Mouse (Mus musculus): ENCODE measurements around the gene Clstn3. TPM values are rescaled to one million over a fixed set of nuclear protein-coding genes. Genes with fewer than 3 reads are reported as not detected.
"Not testable (repeated sequence)": the region's sequence is repeated elsewhere in the genome, so short reads cannot be mapped to it uniquely, and the experiment has no call there.

Gene Clstn3
- polyA plus RNA-seq (2015; fragmentation: Nextera tagmentation; extraction: Ambion mirVana), result 4.7 and 5.4 TPM in 2 replicates

- no peaks in the 10 kb centered on the region for H3K27me3 ChIP-seq (replicated peaks)
- no peaks in the 10 kb centered on the region for H3K9me3 ChIP-seq
- 0 out of 2 replicates have a peak, but pooled peaks cover 6% of the 10 kb centered on the region for H3K4me1 ChIP-seq (replicated peaks)
- peak within 1 kb of the TSS; percentile 29 for H3K9ac ChIP-seq
- H3K4me2 ChIP-seq (replicated peaks), result peak within 1 kb of the TSS; percentile 88
- H3K36me3 ChIP-seq, result no peaks in the 10 kb centered on the region
- no peak within 1 kb of the TSS for H3K27ac ChIP-seq
- peak within 1 kb of the TSS; percentile 40 for H3K4me3 ChIP-seq (replicated peaks)
- WGBS, result 7% methylated on average over 27 of the region's 27 CpGs
- peak; percentile 96 for ATAC-seq
Observed at GRCm38 (mm10) chr6:124464305-124465271, at the start of gene Clstn3. Gene Clstn3 (minus strand): TSS chr6:124464794.

- Histone ChIP-seq H3K27me3 (replicated peaks) (no peaks in the 10 kb centered on the region), H3K36me3 (no peaks in the 10 kb centered on the region), H3K4me2 (replicated peaks) (peak within 1 kb of the TSS; percentile 54), H3K4me1 (replicated peaks) (peaks cover 2% of the 10 kb centered on the region; the same call in 1 of the 2 replicates), H3K4me3 (replicated peaks) (0 out of 2 replicates have a peak within 1 kb of the TSS, but pooled peaks have one; percentile 19), H3K9ac (no peak within 1 kb of the TSS), H3K9me3 (no peaks in the 10 kb centered on the region), H3K27ac (no peak within 1 kb of the TSS)
- ATAC-seq, result peak; percentile 24; the same call in 1 of the 2 replicates
- WGBS, result 6% methylated on average over 6 of the region's 6 CpGs
Observed at GRCm38 (mm10) chr6:124512355-124512836, 47.8 kb upstream of the Clstn3 start, which contains the start of gene C1ra. Gene C1ra (plus strand): TSS chr6:124512405.

DNA sequence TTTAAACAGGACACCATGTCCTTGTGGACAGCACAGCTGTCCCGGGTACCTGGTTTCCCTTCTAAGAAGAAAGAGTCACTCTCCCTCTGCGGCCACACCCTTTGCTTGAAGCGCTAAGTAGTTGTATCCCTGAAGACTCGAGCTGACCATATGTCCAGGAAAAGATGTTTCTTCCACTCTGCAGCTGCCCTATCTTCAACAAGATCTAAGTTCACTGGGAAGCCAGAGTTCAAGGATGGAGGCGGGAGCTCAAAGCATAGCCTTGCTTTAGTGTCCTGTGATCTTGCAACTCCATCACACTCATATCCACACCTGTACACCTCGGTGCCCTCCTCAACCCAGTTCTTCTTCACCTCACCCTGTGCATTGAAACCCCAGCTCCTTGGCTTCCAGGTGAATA lies 47.3 kb upstream of the Clstn3 start:
- H3K9me3 ChIP-seq, result no peaks in the 10 kb centered on the region
- 63% methylated on average over 6 of the region's 6 CpGs for WGBS
- ATAC-seq, result peak; percentile 37; the same call in 1 of the 2 replicates

GRCm38 (mm10) chr6:124509192-124509591 lies 44.6 kb upstream of the Clstn3 start:
- not testable (repeated sequence) for H3K9ac ChIP-seq; H3K36me3 ChIP-seq; H3K4me1 ChIP-seq (replicated peaks); H3K9me3 ChIP-seq; H3K27ac ChIP-seq; H3K4me2 ChIP-seq (replicated peaks); H3K27me3 ChIP-seq (replicated peaks); H3K4me3 ChIP-seq (replicated peaks); ATAC-seq
- 80% methylated on average over 5 of the region's 5 CpGs for WGBS

More for the DNA sequence above, 47.3 kb upstream of the Clstn3 start:
- H3K9ac ChIP-seq, result no peak overlapping the region
- H3K27me3 ChIP-seq (replicated peaks), result no peaks in the 10 kb centered on the region
- no peak overlapping the region for H3K27ac ChIP-seq
- peaks cover 2% of the 10 kb centered on the region; the same call in 1 of the 2 replicates for H3K4me1 ChIP-seq (replicated peaks)
- no peaks in the 10 kb centered on the region for H3K36me3 ChIP-seq
- H3K4me3 ChIP-seq (replicated peaks), result no peak overlapping the region
- H3K4me2 ChIP-seq (replicated peaks), result no peak overlapping the region

- Histone ChIP-seq H3K27me3 (replicated peaks) (no peaks in the 10 kb centered on the region), H3K4me2 (replicated peaks) (no peak overlapping the region), H3K4me3 (replicated peaks) (no peak overlapping the region), H3K4me1 (replicated peaks) (peaks cover 6% of the 10 kb centered on the region; the same call in 1 of the 2 replicates), H3K36me3 (no peaks in the 10 kb centered on the region), H3K27ac (no peak overlapping the region), H3K9me3 (no peaks in the 10 kb centered on the region), H3K9ac (no peak overlapping the region)
- no peak for ATAC-seq
- WGBS, result 76% methylated on average over 10 of the region's 10 CpGs
Observed at GRCm38 (mm10) chr6:124508292-124508691, 43.7 kb upstream of the Clstn3 start.

DNA sequence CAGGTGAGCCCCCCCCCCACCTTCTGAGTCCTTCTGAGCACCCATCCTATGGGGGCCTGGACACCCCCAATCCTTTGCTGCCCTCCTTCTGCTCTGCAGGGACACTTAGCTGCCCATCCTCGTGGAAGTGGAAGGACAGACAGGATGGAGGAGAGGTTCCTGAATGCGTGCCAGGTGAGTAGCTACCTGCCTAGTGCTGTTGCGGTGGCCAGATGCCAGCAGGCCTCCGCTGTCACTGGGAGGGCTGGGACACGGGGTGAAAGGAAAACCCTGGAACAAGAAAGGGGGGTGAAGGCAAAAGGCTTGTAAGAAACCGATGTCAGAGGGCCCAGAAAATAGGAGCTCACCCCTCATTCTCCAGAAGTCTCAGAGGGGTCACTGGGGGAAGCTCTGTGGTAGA lies 42.4 kb upstream of the Clstn3 start:
- Histone ChIP-seq H3K4me3 (replicated peaks) (no peak overlapping the region), H3K9ac (no peak overlapping the region), H3K27me3 (replicated peaks) (no peaks in the 10 kb centered on the region), H3K4me2 (replicated peaks) (no peak overlapping the region), H3K27ac (no peak overlapping the region), H3K4me1 (replicated peaks) (0 out of 2 replicates have a peak, but pooled peaks cover 4% of the 10 kb centered on the region), H3K9me3 (no peaks in the 10 kb centered on the region), H3K36me3 (no peaks in the 10 kb centered on the region)
- WGBS, result 83% methylated on average over 6 of the region's 6 CpGs
- ATAC-seq, result no peak

DNA sequence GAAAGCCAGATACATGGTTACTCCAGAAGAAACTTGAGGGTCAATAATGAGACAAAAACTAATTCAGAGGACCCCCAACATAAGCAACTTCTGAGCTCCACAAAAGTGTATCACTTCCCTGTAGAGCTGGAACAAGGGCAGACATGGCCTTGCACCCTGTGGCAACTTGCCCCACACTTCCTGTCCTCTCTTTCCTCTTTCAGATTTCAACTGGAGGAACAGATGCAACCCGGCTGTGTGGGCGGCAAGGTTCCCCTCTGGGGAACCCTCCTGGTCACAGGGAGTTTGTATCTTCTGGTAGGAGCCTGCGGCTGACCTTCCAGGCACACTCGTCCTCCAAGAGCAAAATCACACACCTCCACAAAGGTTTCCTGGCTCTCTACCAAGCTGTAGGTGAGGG lies 40.4 kb upstream of the Clstn3 start:
- H3K4me3 ChIP-seq (replicated peaks), result no peak overlapping the region
- no peak overlapping the region for H3K4me2 ChIP-seq (replicated peaks)
- ATAC-seq, result no peak
- no peaks in the 10 kb centered on the region for H3K27me3 ChIP-seq (replicated peaks)
- 0 out of 2 replicates have a peak, but pooled peaks cover 4% of the 10 kb centered on the region for H3K4me1 ChIP-seq (replicated peaks)
- 71% methylated on average over 4 of the region's 4 CpGs for WGBS
- no peak overlapping the region for H3K9ac ChIP-seq
- no peak overlapping the region for H3K27ac ChIP-seq
- no peaks in the 10 kb centered on the region for H3K36me3 ChIP-seq
- H3K9me3 ChIP-seq, result no peaks in the 10 kb centered on the region

GRCm38 (mm10) chr6:124502021-124502420 lies 37.4 kb upstream of the Clstn3 start:
- Histone ChIP-seq H3K9me3 (no peaks in the 10 kb centered on the region), H3K27me3 (replicated peaks) (no peaks in the 10 kb centered on the region), H3K4me3 (replicated peaks) (no peak overlapping the region), H3K4me2 (replicated peaks) (no peak overlapping the region), H3K4me1 (replicated peaks) (0 out of 2 replicates have a peak, but pooled peaks cover 4% of the 10 kb centered on the region), H3K27ac (no peak overlapping the region), H3K9ac (no peak overlapping the region), H3K36me3 (no peaks in the 10 kb centered on the region)
- no peak for ATAC-seq
- 83% methylated on average over 5 of the region's 5 CpGs for WGBS

DNA sequence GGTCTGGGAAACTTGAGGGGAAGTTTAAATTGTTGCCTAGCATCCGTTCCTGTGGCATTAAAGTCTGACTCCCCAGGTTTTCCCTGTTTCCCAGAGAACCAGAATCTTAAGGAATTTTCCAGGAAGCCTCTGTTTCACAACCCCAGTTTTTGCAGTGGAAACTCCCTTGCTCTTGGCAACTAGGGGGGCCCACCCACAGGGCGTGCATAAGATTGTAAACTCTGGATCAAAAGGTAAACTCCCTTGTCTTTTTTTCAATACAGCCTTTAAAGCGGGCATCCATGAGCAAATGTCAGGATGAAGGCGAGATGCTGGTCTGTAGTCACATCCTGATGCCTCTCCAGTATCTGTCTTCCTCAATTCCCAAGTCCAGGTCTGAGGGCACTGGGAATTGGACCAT lies 36.9 kb upstream of the Clstn3 start:
- Histone ChIP-seq H3K4me1 (replicated peaks) (0 out of 2 replicates have a peak, but pooled peaks cover 4% of the 10 kb centered on the region), H3K9ac (no peak overlapping the region), H3K27me3 (replicated peaks) (no peaks in the 10 kb centered on the region), H3K9me3 (no peaks in the 10 kb centered on the region), H3K27ac (no peak overlapping the region), H3K4me2 (replicated peaks) (no peak overlapping the region), H3K36me3 (no peaks in the 10 kb centered on the region), H3K4me3 (replicated peaks) (no peak overlapping the region)
- no peak for ATAC-seq
- 66% methylated on average over 4 of the region's 4 CpGs for WGBS

GRCm38 (mm10) chr6:124499914-124500566 lies 35.4 kb upstream of the Clstn3 start:
- 43% methylated on average over 10 of the region's 10 CpGs for WGBS
- Histone ChIP-seq H3K4me3 (replicated peaks) (no peak overlapping the region), H3K36me3 (no peaks in the 10 kb centered on the region), H3K27me3 (replicated peaks) (no peaks in the 10 kb centered on the region), H3K4me1 (replicated peaks) (0 out of 2 replicates have a peak, but pooled peaks cover 1% of the 10 kb centered on the region), H3K27ac (no peak overlapping the region), H3K9me3 (no peaks in the 10 kb centered on the region), H3K9ac (no peak overlapping the region), H3K4me2 (replicated peaks) (no peak overlapping the region)
- ATAC-seq, result peak; percentile 56

DNA sequence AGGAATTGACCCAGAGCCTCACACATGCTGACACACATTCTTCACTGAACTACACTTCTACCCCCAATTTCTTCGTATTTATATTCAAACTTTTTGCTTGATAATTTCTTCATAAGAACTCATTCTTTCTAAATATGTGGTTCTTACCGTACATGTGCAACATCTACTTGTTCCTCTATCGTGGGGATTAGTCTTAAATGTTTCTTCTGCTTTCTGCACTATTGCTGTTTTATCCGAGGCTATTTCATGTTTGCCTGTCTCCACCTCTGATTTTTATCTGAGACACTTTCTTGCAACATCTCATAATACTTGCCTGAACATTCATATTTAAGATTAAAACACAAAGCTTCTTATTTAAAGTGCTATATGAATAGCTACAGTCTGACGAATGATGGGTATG lies 31.5 kb upstream of the Clstn3 start:
- 95% methylated on average over 5 of the region's 5 CpGs for WGBS
- Histone ChIP-seq H3K27me3 (replicated peaks) (no peaks in the 10 kb centered on the region), H3K27ac (no peak overlapping the region), H3K4me1 (replicated peaks) (peaks cover 6% of the 10 kb centered on the region; the same call in 1 of the 2 replicates), H3K4me2 (replicated peaks) (no peak overlapping the region), H3K9me3 (no peaks in the 10 kb centered on the region), H3K9ac (no peak overlapping the region), H3K4me3 (replicated peaks) (no peak overlapping the region), H3K36me3 (no peaks in the 10 kb centered on the region)
- no peak for ATAC-seq

DNA sequence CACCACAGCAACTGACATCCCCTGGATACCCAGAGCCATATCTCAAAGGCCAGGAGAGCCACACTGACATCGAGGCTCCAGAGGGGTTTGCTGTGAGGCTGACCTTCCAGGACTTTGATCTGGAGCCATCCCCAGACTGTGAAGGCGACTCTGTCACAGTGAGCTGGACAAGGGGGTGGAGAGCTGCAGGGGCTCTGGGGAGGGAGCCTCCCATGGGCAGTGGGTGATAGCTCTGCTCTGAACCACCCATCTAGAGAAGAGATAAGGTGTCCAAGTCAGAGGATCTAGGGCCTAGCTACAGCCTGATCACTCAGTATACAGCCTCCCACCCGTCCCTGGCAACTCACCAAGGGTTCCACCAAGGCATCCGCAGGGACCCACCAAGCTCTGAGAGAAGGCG lies 29.3 kb upstream of the Clstn3 start:
- Histone ChIP-seq H3K36me3 (no peaks in the 10 kb centered on the region), H3K9me3 (no peaks in the 10 kb centered on the region), H3K4me3 (replicated peaks) (no peak overlapping the region), H3K27me3 (replicated peaks) (no peaks in the 10 kb centered on the region), H3K4me2 (replicated peaks) (no peak overlapping the region), H3K27ac (no peak overlapping the region), H3K9ac (no peak overlapping the region), H3K4me1 (replicated peaks) (peaks cover 6% of the 10 kb centered on the region; the same call in 1 of the 2 replicates)
- ATAC-seq, result 0 out of 2 replicates have a peak, but pooled peaks have one; percentile 4
- WGBS, result 71% methylated on average over 5 of the region's 5 CpGs
